ENCODE assay signal across 12 mouse cellular contexts in the genomic region with DNA sequence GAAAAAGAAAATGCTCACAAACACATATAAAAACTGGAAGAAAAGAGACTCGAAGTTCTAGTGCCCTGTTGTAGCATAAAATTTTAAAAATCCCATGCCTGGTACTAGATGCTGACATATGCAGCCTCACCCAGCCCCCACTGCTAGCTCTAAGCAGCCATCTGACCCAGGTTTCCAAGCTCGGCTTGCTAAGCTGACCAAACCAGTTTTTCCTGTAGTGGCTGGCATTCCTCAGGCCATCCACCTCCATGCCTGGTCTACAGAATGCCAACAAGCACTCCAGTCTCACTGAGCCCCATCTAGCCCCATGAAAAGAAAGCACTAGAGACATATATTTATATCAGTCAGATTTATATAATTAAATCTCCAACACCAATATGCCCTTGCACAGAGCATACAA.
A peak's percentile ranks its signal among the peaks of the same experiment; 100 is the strongest.
DNase-seq lines count a peak whose midpoint lies in the region; ATAC-seq and TF ChIP-seq lines count a peak whose summit lies in the region.
"Had no signal": no experiment of that assay in that cellular context is flagged by ENCODE, and none has a peak within 500 bp of the region (broad histone marks: within the 10 kb centered on the region; RNA-seq: fewer than 3 reads in every experiment).

No protein-coding gene starts in this region.

- no peak overlapping the region for H3K4me2 ChIP-seq in embryonic facial prominence, embryonic 13.5 days
- H3K4me2 ChIP-seq in kidney, embryonic 15.5 days = no peak overlapping the region
- H3K4me2 ChIP-seq in lung, postnatal 0 days (replicated peaks; ENCODE audit: low read depth, low read length) = no peak overlapping the region
- H3K4me2 ChIP-seq in neural tube, embryonic 15.5 days = no peak overlapping the region
- H3K4me2 ChIP-seq: heart, embryonic 15.5 days; liver, embryonic 15.5 days had no signal

- 19% methylated on average over 2 of the region's 2 CpGs for WGBS in embryonic facial prominence, embryonic 13.5 days
- WGBS in kidney, embryonic 15.5 days = 45% methylated on average over 2 of the region's 2 CpGs
- 28% methylated on average over 2 of the region's 2 CpGs for WGBS in lung, postnatal 0 days
- WGBS in neural tube, embryonic 15.5 days = 60% methylated on average over 2 of the region's 2 CpGs

- TF ChIP-seq EP300 in lung, postnatal 0 days (IDR thresholded peaks at IDR 0.05) = peak; percentile 62; the same call in 1 of the 2 replicates

- no peak overlapping the region for H3K27ac ChIP-seq in embryonic facial prominence, embryonic 13.5 days
- H3K27ac ChIP-seq in kidney, embryonic 15.5 days = no peak overlapping the region
- H3K27ac ChIP-seq in lung, postnatal 0 days (ENCODE audit: low read length) = no peak overlapping the region
- no peak overlapping the region for H3K27ac ChIP-seq in neural tube, embryonic 15.5 days (replicated peaks)
- H3K27ac ChIP-seq: heart, embryonic 15.5 days; liver, embryonic 15.5 days had no signal

- no peak overlapping the region for H3K9ac ChIP-seq in embryonic facial prominence, embryonic 13.5 days
- no peak overlapping the region for H3K9ac ChIP-seq in kidney, embryonic 15.5 days
- H3K9ac ChIP-seq in lung, postnatal 0 days (replicated peaks; ENCODE audit: low read depth) = no peak overlapping the region
- H3K9ac ChIP-seq in neural tube, embryonic 15.5 days (replicated peaks) = no peak overlapping the region
- H3K9ac ChIP-seq: heart, embryonic 15.5 days; liver, embryonic 15.5 days had no signal

- ATAC-seq in embryonic facial prominence, embryonic 13.5 days (ENCODE audit: insufficient number of reproducible peaks, insufficient read depth, low FRiP score, low TSS enrichment, low read depth) = 0 out of 2 replicates have a peak, but pooled peaks have one; percentile 32
- ATAC-seq in kidney, embryonic 15.5 days (replicated peaks; ENCODE audit: low FRiP score) = peak; percentile 89
- ATAC-seq in lung, postnatal 0 days = peak; percentile 98
- ATAC-seq in neural tube, embryonic 15.5 days (ENCODE audit: low FRiP score) = no peak

- no peaks in the 10 kb centered on the region for H3K27me3 ChIP-seq in embryonic facial prominence, embryonic 13.5 days
- no peaks in the 10 kb centered on the region for H3K27me3 ChIP-seq in kidney, embryonic 15.5 days
- no peaks in the 10 kb centered on the region for H3K27me3 ChIP-seq in lung, postnatal 0 days (replicated peaks; ENCODE audit: insufficient read depth, low read length)
- H3K27me3 ChIP-seq in neural tube, embryonic 15.5 days (replicated peaks) = no peaks in the 10 kb centered on the region
- H3K27me3 ChIP-seq: heart, embryonic 15.5 days; liver, embryonic 15.5 days had no signal

- DNase-seq in embryo, embryonic 11 days = peak; percentile 7
- peak; percentile 83 for DNase-seq in lung, postnatal 0 days (ENCODE audit: low spot score)
- no peak for DNase-seq in thymus, postnatal 4 days
- no peak for DNase-seq in left cerebral cortex, adult 18-20 months (ENCODE audit: low spot score in 2 of 2)
- DNase-seq: adrenal gland, postnatal 25 days; cerebellum, adult 11 months; thymus, postnatal 14 days had no signal

- H3K4me3 ChIP-seq in embryonic facial prominence, embryonic 13.5 days = no peak overlapping the region
- H3K4me3 ChIP-seq in kidney, embryonic 15.5 days (replicated peaks) = no peak overlapping the region
- H3K4me3 ChIP-seq in lung, postnatal 0 days (ENCODE audit: low read depth, low read length) = no peak overlapping the region
- no peak overlapping the region for H3K4me3 ChIP-seq in neural tube, embryonic 15.5 days (replicated peaks)
- H3K4me3 ChIP-seq: heart, embryonic 15.5 days; liver, embryonic 15.5 days had no signal

- no peak for TF ChIP-seq CTCF in lung, postnatal 0 days (IDR thresholded peaks at IDR 0.05)

- no peaks in the 10 kb centered on the region for H3K36me3 ChIP-seq in embryonic facial prominence, embryonic 13.5 days
- no peaks in the 10 kb centered on the region for H3K36me3 ChIP-seq in kidney, embryonic 15.5 days
- H3K36me3 ChIP-seq in lung, postnatal 0 days (ENCODE audit: insufficient read depth, low read length) = no peaks in the 10 kb centered on the region
- no peaks in the 10 kb centered on the region for H3K36me3 ChIP-seq in neural tube, embryonic 15.5 days
- H3K36me3 ChIP-seq: heart, embryonic 15.5 days; liver, embryonic 15.5 days had no signal

- H3K4me1 ChIP-seq in embryonic facial prominence, embryonic 13.5 days = no peaks in the 10 kb centered on the region
- H3K4me1 ChIP-seq in kidney, embryonic 15.5 days = no peaks in the 10 kb centered on the region
- no peaks in the 10 kb centered on the region; the same call in 1 of the 2 replicates for H3K4me1 ChIP-seq in lung, postnatal 0 days (ENCODE audit: insufficient read depth, low read depth, low read length)
- H3K4me1 ChIP-seq in neural tube, embryonic 15.5 days = no peaks in the 10 kb centered on the region
- H3K4me1 ChIP-seq: heart, embryonic 15.5 days; liver, embryonic 15.5 days had no signal

- H3K9me3 ChIP-seq in embryonic facial prominence, embryonic 13.5 days = no peaks in the 10 kb centered on the region
- no peaks in the 10 kb centered on the region for H3K9me3 ChIP-seq in kidney, embryonic 15.5 days (replicated peaks)
- no peaks in the 10 kb centered on the region for H3K9me3 ChIP-seq in lung, postnatal 0 days (ENCODE audit: low read length)
- H3K9me3 ChIP-seq in neural tube, embryonic 15.5 days (replicated peaks) = no peaks in the 10 kb centered on the region
- H3K9me3 ChIP-seq: heart, embryonic 15.5 days; liver, embryonic 15.5 days had no signal

Comparison
In these comparisons a context has a peak if more than half of its experiments do, and no peak if none do; other contexts are left out.
1. DNase-seq: peak in embryo, embryonic 11 days (single experiment) and lung, postnatal 0 days (single experiment); none in thymus, postnatal 4 days (single experiment) and left cerebral cortex, adult 18-20 months (0 of 2).